Mouse (Mus musculus): Measurements from ENCODE around the gene Pou2f2. TPM values are rescaled to one million over a fixed set of nuclear protein-coding genes. Genes with fewer than 3 reads are reported as not detected.

The Pou2f2 gene
- polyA plus RNA-seq, 1 experiment from 2014 or later: 13.6 TPM

- peaks cover 50% of the 10 kb centered on the region for H3K27me3 ChIP-seq (ENCODE audit: low read depth, poor library complexity, severe bottlenecking)
- no peak overlapping the region for H3K4me3 ChIP-seq
- H3K4me1 ChIP-seq: peaks cover 25% of the 10 kb centered on the region
- no peak for DNase-seq (ENCODE audit: low spot score)
- no peaks in the 10 kb centered on the region for H3K36me3 ChIP-seq
- H3K27ac ChIP-seq (replicated peaks): no peak overlapping the region
- WGBS: 66% methylated on average over 13 of the region's 13 CpGs
- H3K9me3 ChIP-seq (replicated peaks): no peaks in the 10 kb centered on the region
These were observed 50.0 kb downstream of the Pou2f2 start for GRCm38 (mm10) chr7:25129390-25129979.

GRCm38 (mm10) chr7:25127971-25128370 is 51.6 kb downstream of the Pou2f2 start:
- peaks cover 10% of the 10 kb centered on the region for H3K4me1 ChIP-seq
- DNase-seq (ENCODE audit: low spot score): no peak
- H3K36me3 ChIP-seq: no peaks in the 10 kb centered on the region
- WGBS: 79% methylated on average over 9 of the region's 9 CpGs
- no peak overlapping the region for H3K27ac ChIP-seq (replicated peaks)
- H3K27me3 ChIP-seq (ENCODE audit: low read depth, poor library complexity, severe bottlenecking): peaks cover 35% of the 10 kb centered on the region
- H3K4me3 ChIP-seq: no peak overlapping the region
- H3K9me3 ChIP-seq (replicated peaks): no peaks in the 10 kb centered on the region

GRCm38 (mm10) chr7:25125716-25126281 is 53.7 kb downstream of the Pou2f2 start:
- H3K4me3 ChIP-seq: no peak overlapping the region
- H3K9me3 ChIP-seq (replicated peaks): no peaks in the 10 kb centered on the region
- no peaks in the 10 kb centered on the region for H3K36me3 ChIP-seq
- whole genome bisulfite sequencing: 88% methylated on average over 10 of the region's 10 CpGs
- H3K27ac ChIP-seq (replicated peaks): no peak overlapping the region
- H3K27me3 ChIP-seq (ENCODE audit: low read depth, poor library complexity, severe bottlenecking): peaks cover 13% of the 10 kb centered on the region; the same call in 1 of the 2 replicates
- no peaks in the 10 kb centered on the region for H3K4me1 ChIP-seq
- no peak for DNase-seq (ENCODE audit: low spot score)

- Histone ChIP-seq H3K9me3 (replicated peaks) (no peaks in the 10 kb centered on the region), H3K4me1 (peaks cover 4% of the 10 kb centered on the region), H3K27ac (replicated peaks) (no peak overlapping the region; the same call in 1 of the 2 replicates), H3K27me3 (ENCODE audit: low read depth, poor library complexity, severe bottlenecking) (peaks cover under 1% of the 10 kb centered on the region), H3K36me3 (no peaks in the 10 kb centered on the region), H3K4me3 (no peak overlapping the region)
- WGBS: 76% methylated on average over 13 of the region's 13 CpGs
- no peak for DNase-seq (ENCODE audit: low spot score)
These were observed 58.2 kb downstream of the Pou2f2 start for GRCm38 (mm10) chr7:25121240-25121786.

GRCm38 (mm10) chr7:25120061-25120834 is 59.3 kb downstream of the Pou2f2 start:
- 78% methylated on average over 25 of the region's 25 CpGs for WGBS
- H3K9me3 ChIP-seq (replicated peaks): no peaks in the 10 kb centered on the region
- H3K36me3 ChIP-seq: peaks cover 5% of the 10 kb centered on the region; the same call in 1 of the 2 replicates
- no peak for DNase-seq (ENCODE audit: low spot score)
- peaks cover 11% of the 10 kb centered on the region for H3K27me3 ChIP-seq (ENCODE audit: low read depth, poor library complexity, severe bottlenecking)
- H3K4me3 ChIP-seq: no peak overlapping the region
- H3K4me1 ChIP-seq: peaks cover 13% of the 10 kb centered on the region
- H3K27ac ChIP-seq (replicated peaks): no peak overlapping the region

- Histone ChIP-seq H3K4me3 (no peak overlapping the region), H3K4me1 (peaks cover 8% of the 10 kb centered on the region), H3K36me3 (peaks cover 14% of the 10 kb centered on the region; the same call in 1 of the 2 replicates), H3K27me3 (ENCODE audit: low read depth, poor library complexity, severe bottlenecking) (peaks cover 11% of the 10 kb centered on the region), H3K27ac (replicated peaks) (no peak overlapping the region), H3K9me3 (replicated peaks) (no peaks in the 10 kb centered on the region)
- no peak for DNase-seq (ENCODE audit: low spot score)
- 89% methylated on average over 16 of the region's 16 CpGs for WGBS
These were observed 66.4 kb downstream of the Pou2f2 start for GRCm38 (mm10) chr7:25112956-25113603.

GRCm38 (mm10) chr7:25112178-25112955 is 67.2 kb downstream of the Pou2f2 start:
- Histone ChIP-seq H3K9me3 (replicated peaks) (no peaks in the 10 kb centered on the region), H3K27ac (replicated peaks) (no peak overlapping the region), H3K27me3 (ENCODE audit: low read depth, poor library complexity, severe bottlenecking) (peaks cover 11% of the 10 kb centered on the region), H3K4me1 (peaks cover 9% of the 10 kb centered on the region), H3K36me3 (peaks cover 14% of the 10 kb centered on the region; the same call in 1 of the 2 replicates), H3K4me3 (no peak overlapping the region)
- 89% methylated on average over 17 of the region's 17 CpGs for WGBS
- DNase-seq (ENCODE audit: low spot score): no peak

- no peaks in the 10 kb centered on the region for H3K9me3 ChIP-seq (replicated peaks)
- H3K4me1 ChIP-seq: peaks cover 9% of the 10 kb centered on the region
- H3K27ac ChIP-seq (replicated peaks): no peak overlapping the region
- no peak for DNase-seq (ENCODE audit: low spot score)
- no peak overlapping the region for H3K4me3 ChIP-seq
- peaks cover 10% of the 10 kb centered on the region; the same call in 1 of the 2 replicates for H3K36me3 ChIP-seq
- WGBS: 91% methylated on average over 9 of the region's 9 CpGs
- peaks cover under 1% of the 10 kb centered on the region; the same call in 1 of the 2 replicates for H3K27me3 ChIP-seq (ENCODE audit: low read depth, poor library complexity, severe bottlenecking)
These were observed 69.2 kb downstream of the Pou2f2 start for GRCm38 (mm10) chr7:25110336-25110735.

GRCm38 (mm10) chr7:25109355-25109754 is 70.2 kb downstream of the Pou2f2 start:
- Histone ChIP-seq H3K4me3 (no peak overlapping the region), H3K27me3 (ENCODE audit: low read depth, poor library complexity, severe bottlenecking) (no peaks in the 10 kb centered on the region), H3K9me3 (replicated peaks) (no peaks in the 10 kb centered on the region), H3K27ac (replicated peaks) (no peak overlapping the region), H3K4me1 (peaks cover 9% of the 10 kb centered on the region), H3K36me3 (peaks cover under 1% of the 10 kb centered on the region; the same call in 1 of the 2 replicates)
- WGBS: 84% methylated on average over 12 of the region's 12 CpGs
- no peak for DNase-seq (ENCODE audit: low spot score)

GRCm38 (mm10) chr7:25106790-25107502 is 72.6 kb downstream of the Pou2f2 start:
- 59% methylated on average over 17 of the region's 17 CpGs for WGBS
- no peak for DNase-seq (ENCODE audit: low spot score)
- H3K27me3 ChIP-seq (ENCODE audit: low read depth, poor library complexity, severe bottlenecking): no peaks in the 10 kb centered on the region
- no peak overlapping the region for H3K4me3 ChIP-seq
- no peaks in the 10 kb centered on the region for H3K9me3 ChIP-seq (replicated peaks)
- H3K4me1 ChIP-seq: peaks cover 9% of the 10 kb centered on the region
- no peaks in the 10 kb centered on the region for H3K36me3 ChIP-seq
- H3K27ac ChIP-seq (replicated peaks): peak overlapping the region; percentile 57; the same call in 1 of the 2 replicates

GRCm38 (mm10) chr7:25105411-25106160 is 73.9 kb downstream of the Pou2f2 start:
- no peak overlapping the region for H3K27ac ChIP-seq (replicated peaks)
- H3K4me3 ChIP-seq: no peak overlapping the region

More at GRCm38 (mm10) chr7:25105411-25106160, 73.9 kb downstream of the Pou2f2 start:
- peak; percentile 83 for DNase-seq (ENCODE audit: low spot score)
- H3K27me3 ChIP-seq (ENCODE audit: low read depth, poor library complexity, severe bottlenecking): no peaks in the 10 kb centered on the region
- 23% methylated on average over 17 of the region's 17 CpGs for WGBS
- H3K4me1 ChIP-seq: peaks cover 9% of the 10 kb centered on the region
- no peaks in the 10 kb centered on the region for H3K9me3 ChIP-seq (replicated peaks)
- H3K36me3 ChIP-seq: no peaks in the 10 kb centered on the region

Measured in midbrain, embryonic 10.5 days (tissue).